In genomic region chr3:138442612-138443464, GRCm38 (mm10) we compare ENCODE assay signal across 8 mouse cellular contexts. TPM values are rescaled to one million over a fixed set of nuclear protein-coding genes. Genes with fewer than 3 reads are reported as not detected.
DNase-seq lines count a peak whose midpoint lies in the region; ATAC-seq and TF ChIP-seq lines count a peak whose summit lies in the region.

Gene Adh5 (plus strand): TSS chr3:138443093.

- intact Hi-C loops in heart, postnatal 36 days (cut with DNase I), result loop anchor here (5.0 to 10.0 kb wide), 4 partner anchors 84 to 632 kb away; partner anchors contain the start of genes Dnajb14, Eif4e, Lamtor3 and Rap1gds1

- no peaks in the 10 kb centered on the region for H3K9me3 ChIP-seq in ES-E14 (ENCODE audit: control insufficient read depth, insufficient read depth, low read depth, low read length)
- H3K9me3 ChIP-seq in forebrain, embryonic 16.5 days (ENCODE audit: control insufficient read depth, low read length), result no peaks in the 10 kb centered on the region
- no peaks in the 10 kb centered on the region for H3K9me3 ChIP-seq in lung, embryonic 14.5 days (ENCODE audit: low read depth, low read length)

- H3K4me3 ChIP-seq in ES-E14 (ENCODE audit: insufficient read depth in 1 of 2, low read depth in 1 of 2, low read length in 2 of 2, poor library complexity in 1 of 2, severe bottlenecking in 1 of 2), result peak within 1 kb of the TSS; percentile 80 to 89
- H3K4me3 ChIP-seq in forebrain, embryonic 16.5 days (replicated peaks; ENCODE audit: low read length), result peak within 1 kb of the TSS; percentile 89
- peak within 1 kb of the TSS; percentile 66 for H3K4me3 ChIP-seq in layer of hippocampus, adult 2 months
- H3K4me3 ChIP-seq in lung, embryonic 14.5 days (ENCODE audit: low read depth, low read length), result peak within 1 kb of the TSS; percentile 90
- peak within 1 kb of the TSS; percentile 72 for H3K4me3 ChIP-seq in olfactory bulb, adult 2 months (ENCODE audit: insufficient read depth, low read depth, low read length)
- peak within 1 kb of the TSS; percentile 67 for H3K4me3 ChIP-seq in thymus, adult 2 months (ENCODE audit: control insufficient read depth, insufficient read depth, low read length)

- peaks cover 0 to 9% of the 10 kb centered on the region in 2 experiments; a peak in 2 of 4 replicates for H3K4me1 ChIP-seq in ES-E14 (ENCODE audit: control insufficient read depth in 2 of 2, insufficient read depth in 2 of 2, low read length in 2 of 2, poor library complexity in 1 of 2)
- H3K4me1 ChIP-seq in forebrain, embryonic 16.5 days (replicated peaks; ENCODE audit: control insufficient read depth, insufficient read depth, low read length), result peaks cover 12% of the 10 kb centered on the region
- no peaks in the 10 kb centered on the region for H3K4me1 ChIP-seq in lung, embryonic 14.5 days (ENCODE audit: insufficient read depth)
- H3K4me1 ChIP-seq in olfactory bulb, adult 2 months (ENCODE audit: control insufficient read depth, insufficient read depth, low read length), result no peaks in the 10 kb centered on the region
- peaks cover 3% of the 10 kb centered on the region; the same call in 1 of the 2 replicates for H3K4me1 ChIP-seq in thymus, adult 2 months (replicated peaks; ENCODE audit: control insufficient read depth, insufficient read depth, low read length)

- TF ChIP-seq POLR2A in olfactory bulb, adult 2 months (IDR thresholded peaks at IDR 0.05; ENCODE audit: insufficient read depth, low read depth, low read length), result 0 out of 2 replicates have a peak, but pooled peaks have one; percentile 70
- TF ChIP-seq POLR2A in thymus, adult 2 months (IDR thresholded peaks at IDR 0.05; ENCODE audit: control insufficient read depth, extremely low read depth, insufficient read depth, low read length, poor library complexity), result peak; percentile 71

- TF ChIP-seq CTCF in layer of hippocampus, adult 2 months (conservative IDR thresholded peaks at IDR 0.05), result no peak
- TF ChIP-seq CTCF in lung, embryonic 14.5 days (IDR thresholded peaks at IDR 0.05; ENCODE audit: low read depth), result peak; percentile 17; the same call in 1 of the 2 replicates
- no peak for TF ChIP-seq CTCF in olfactory bulb, adult 2 months (IDR thresholded peaks at IDR 0.05; ENCODE audit: insufficient read depth, low read depth, low read length)
- TF ChIP-seq CTCF in thymus, adult 2 months (IDR thresholded peaks at IDR 0.05; ENCODE audit: borderline replicate concordance, control insufficient read depth, extremely low read depth, insufficient read depth, low read length, poor library complexity), result 0 out of 2 replicates have a peak, but pooled peaks have one; percentile 61

- peak; percentile 86 for DNase-seq in ES-E14 (ENCODE audit: low read depth, low spot score)
- peak; percentile 90 for DNase-seq in cerebellum, adult 11-12 months
- DNase-seq in heart, postnatal 36 days, result peak; percentile 92
- DNase-seq in layer of hippocampus, adult 2 months (ENCODE audit: low spot score in 2 of 2), result peak; percentile 92 to 93
- peak; percentile 98 for DNase-seq in lung, embryonic 14.5 days
- peak; percentile 92 for DNase-seq in thymus, adult 2 months

- in situ Hi-C loops in ES-E14 (cut with MboI; ENCODE audit: low sequenced_read_pairs in 2 of 2, unreplicated experiment in 2 of 2), result no loop called here

- H3K27me3 ChIP-seq in forebrain, embryonic 16.5 days (replicated peaks; ENCODE audit: control insufficient read depth, insufficient read depth, low read length), result no peaks in the 10 kb centered on the region
- no peaks in the 10 kb centered on the region for H3K27me3 ChIP-seq in lung, embryonic 14.5 days (ENCODE audit: insufficient read depth, low read length)
- no peaks in the 10 kb centered on the region for H3K27me3 ChIP-seq in thymus, adult 2 months (ENCODE audit: control insufficient read depth, insufficient read depth, low read length)

- H3K9ac ChIP-seq in ES-E14 (ENCODE audit: insufficient read depth, low read depth, low read length, poor library complexity, severe bottlenecking), result peak within 1 kb of the TSS; percentile 88
- peak within 1 kb of the TSS; percentile 89 for H3K9ac ChIP-seq in forebrain, embryonic 16.5 days (replicated peaks; ENCODE audit: low read depth, low read length)
- peak within 1 kb of the TSS; percentile 89 for H3K9ac ChIP-seq in lung, embryonic 14.5 days

- H3K27ac ChIP-seq in ES-E14 (ENCODE audit: insufficient read depth, low read depth, low read length, poor library complexity, severe bottlenecking), result peak within 1 kb of the TSS; percentile 50; the same call in 1 of the 2 replicates
- peak within 1 kb of the TSS; percentile 90 for H3K27ac ChIP-seq in forebrain, embryonic 16.5 days (ENCODE audit: low read length)
- H3K27ac ChIP-seq in layer of hippocampus, adult 2 months, result peak within 1 kb of the TSS; percentile 90
- H3K27ac ChIP-seq in lung, embryonic 14.5 days (ENCODE audit: low read depth), result peak within 1 kb of the TSS; percentile 88
- no peak within 1 kb of the TSS; the same call in 1 of the 2 replicates for H3K27ac ChIP-seq in olfactory bulb, adult 2 months (ENCODE audit: insufficient read depth, low read depth, low read length)
- H3K27ac ChIP-seq in thymus, adult 2 months (ENCODE audit: control insufficient read depth, insufficient read depth, low read length), result no peak within 1 kb of the TSS

- under 1% methylated on average over 86 of the region's 86 CpGs for WGBS in forebrain, embryonic 16.5 days
- under 1% methylated on average over 86 of the region's 86 CpGs for WGBS in lung, embryonic 14.5 days
- under 1% methylated on average over 86 of the region's 86 CpGs for WGBS in olfactory bulb, adult 2 months
- under 1% methylated on average over 86 of the region's 86 CpGs for WGBS in thymus, adult 2 months

- peak; percentile 98 for ATAC-seq in forebrain, embryonic 16.5 days
- peak; percentile 97 for ATAC-seq in lung, embryonic 14.5 days (ENCODE audit: insufficient read depth)

- peaks cover 17% of the 10 kb centered on the region for H3K36me3 ChIP-seq in ES-E14 (ENCODE audit: control insufficient read depth, insufficient read depth, low read length, poor library complexity, severe bottlenecking)
- peaks cover 6% of the 10 kb centered on the region for H3K36me3 ChIP-seq in forebrain, embryonic 16.5 days (ENCODE audit: control insufficient read depth, insufficient read depth)
- H3K36me3 ChIP-seq in lung, embryonic 14.5 days (ENCODE audit: insufficient read depth), result peaks cover 28% of the 10 kb centered on the region
- H3K36me3 ChIP-seq in thymus, adult 2 months (ENCODE audit: control insufficient read depth, insufficient read depth, low read length), result peaks cover 14% of the 10 kb centered on the region

- peak within 1 kb of the TSS; percentile 77 for H3K4me2 ChIP-seq in forebrain, embryonic 16.5 days (ENCODE audit: low read length)
- H3K4me2 ChIP-seq in lung, embryonic 14.5 days, result peak within 1 kb of the TSS; percentile 88

TF ChIP-seq in ES-E14, 5 proteins besides CTCF, POLR2A, EP300 and RAD21:
- TF ChIP-seq ZC3H11A (IDR thresholded peaks at IDR 0.05; ENCODE audit: borderline replicate concordance, low read depth, low read length), result no peak
- no peak for TF ChIP-seq ZNF384 (IDR thresholded peaks at IDR 0.05; ENCODE audit: low read depth, low read length)
- TF ChIP-seq CHD2 (IDR thresholded peaks at IDR 0.05; ENCODE audit: low read depth, low read length), result no peak
- TF ChIP-seq MAFK (IDR thresholded peaks at IDR 0.05; ENCODE audit: insufficient read depth, low read depth, low read length), result no peak
- peak; percentile 70; the same call in 1 of the 2 replicates for TF ChIP-seq HCFC1 (IDR thresholded peaks at IDR 0.05; ENCODE audit: borderline replicate concordance, insufficient read depth, low read length)

RNA-seq across cellular contexts. Expression of gene Adh5, which starts in this region (rescaled TPM):
- 222 and 245 TPM in 2 replicates for total RNA-seq in ES-E14 (2012; rRNA removed)
- polyA plus RNA-seq in forebrain, embryonic 16.5 days (2015; fragmentation: Nextera tagmentation; extraction: Ambion mirVana), result 260 and 293 TPM in 2 replicates
- total RNA-seq in heart, postnatal 36 days (2021), result 10 to 100 TPM; 85.5 to 88.9 TPM
- 10 to 100 TPM; 69.6 to 70.8 TPM for total RNA-seq in layer of hippocampus, adult 2 months (2021)
- polyA plus RNA-seq in lung, embryonic 14.5 days (2014; fragmentation: Nextera tagmentation; extraction: Ambion mirVana), result 274 and 275 TPM in 2 replicates
- not detected in 2 replicates for polyA plus RNA-seq in olfactory bulb, adult 2 months (2012; ENCODE audit: insufficient read depth, insufficient read length, low replicate concordance, missing spikeins)
- polyA plus RNA-seq in thymus, adult 2 months (2012; rRNA removed), result 37.5 TPM in 2 replicates

Comparison
In these comparisons a context has a peak if more than half of its experiments do, and no peak if none do; other contexts are left out.
1. H3K27ac ChIP-seq: peak in ES-E14 (single experiment), forebrain, embryonic 16.5 days (single experiment), layer of hippocampus, adult 2 months (single experiment) and lung, embryonic 14.5 days (single experiment); none in olfactory bulb, adult 2 months (single experiment) and thymus, adult 2 months (single experiment).
2. CTCF ChIP-seq: peak in lung, embryonic 14.5 days (single experiment) and thymus, adult 2 months (single experiment); none in layer of hippocampus, adult 2 months (single experiment) and olfactory bulb, adult 2 months (single experiment).
3. Peak in every context shown above with its lines, with median percentiles within 50 percentile points of each other: DNase-seq, H3K4me3 ChIP-seq and H3K9ac ChIP-seq.